Mouse (Mus musculus) kidney, adult 2 months (tissue): ENCODE results near the gene Nrip1.

Source experiments
- CTCF ChIP-seq: fragments of 200-500 bp; conservative IDR thresholded peaks from 2 replicates; pipeline ENCODE4 v1.5.1; 2011; ENCODE audit warnings: low read depth, mild to moderate bottlenecking, control low read depth, low read length, moderate library complexity, mixed read lengths; ENCODE audit not compliant: insufficient read depth, insufficient read length
- POLR2A ChIP-seq: fragments of 200-500 bp; IDR thresholded peaks from one replicate; pipeline ENCODE4 v1.6.1; 2011; ENCODE audit warnings: low read depth, low read length, control low read depth

DNA sequence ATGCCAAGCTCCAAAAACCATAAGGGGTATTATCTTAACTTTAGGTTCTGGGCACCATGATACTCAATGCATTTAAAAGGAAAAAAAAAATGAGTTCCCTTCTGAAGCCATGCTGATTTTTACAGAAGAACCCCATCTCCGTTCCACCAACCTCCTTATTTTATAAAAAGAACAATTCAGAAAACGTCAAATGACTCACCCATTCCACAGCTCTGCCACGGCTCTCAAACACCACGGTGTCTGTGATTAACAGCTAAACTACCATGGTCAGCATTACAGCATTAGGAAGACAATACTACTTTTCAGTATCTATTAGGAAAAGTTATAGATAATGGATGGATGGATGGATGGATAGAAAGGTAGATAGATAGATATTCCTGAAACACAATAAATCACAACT, 14.9 kb downstream of the Nrip1 start:
- TF ChIP-seq POLR2A (no peak), CTCF (no peak)
